Mouse (Mus musculus): Measurements from ENCODE around the gene Ncoa4. TPM values are rescaled to one million over a fixed set of nuclear protein-coding genes. Genes with fewer than 3 reads are reported as not detected.

The Ncoa4 gene
- polyA plus RNA-seq, 1 experiment from 2014 or later = 141 TPM

DNA sequence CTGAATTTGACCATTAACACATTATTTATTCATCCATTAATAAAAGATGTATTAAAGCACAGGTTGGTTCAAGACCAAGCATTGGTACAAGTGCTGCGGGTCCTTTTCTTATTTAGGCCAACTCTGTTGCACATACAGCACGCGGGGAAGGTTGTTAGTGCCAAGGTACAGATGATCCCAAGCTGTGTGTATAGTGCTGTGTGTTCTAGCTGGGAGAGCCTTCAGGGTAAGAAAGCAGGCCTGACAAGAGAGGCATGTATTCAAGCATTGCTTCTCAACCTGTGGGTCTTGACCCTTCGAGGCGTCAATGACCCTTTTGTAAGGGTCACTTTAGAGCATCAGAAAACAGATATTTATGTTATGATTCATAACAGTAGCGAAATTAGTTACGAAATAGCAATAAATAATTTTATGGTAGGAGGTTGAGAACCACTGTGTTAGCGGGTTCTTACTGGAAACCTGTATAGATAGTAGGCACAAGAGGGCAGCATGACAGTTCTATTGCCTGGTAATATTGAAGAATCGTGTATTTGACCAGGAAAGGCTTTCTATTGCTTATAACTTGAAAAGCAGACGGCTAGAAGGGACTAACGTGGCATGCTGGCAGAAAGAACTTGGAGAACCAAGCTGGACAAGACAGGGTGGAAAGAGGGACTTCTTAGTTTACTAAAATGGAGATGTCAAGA is 3.7 kb downstream of the Ncoa4 start:
- 0 out of 2 replicates have a peak, but pooled peaks cover 3% of the 10 kb centered on the region for H3K36me3 ChIP-seq (replicated peaks; ENCODE audit: insufficient read depth, low read length)
- no peak overlapping the region for H3K4me3 ChIP-seq (ENCODE audit: low read depth, low read length)
- H3K27me3 ChIP-seq (ENCODE audit: insufficient read depth, low read length) = no peaks in the 10 kb centered on the region
- H3K4me1 ChIP-seq (ENCODE audit: insufficient read depth) = peaks cover 50% of the 10 kb centered on the region
- TF ChIP-seq CTCF (IDR thresholded peaks at IDR 0.05; ENCODE audit: low read depth) (0 out of 2 replicates have a peak, but pooled peaks have one; percentile 27), EP300 (IDR thresholded peaks at IDR 0.05; ENCODE audit: low read depth) (no peak)
- DNase-seq (no peak), ATAC-seq (no peak)
- peak overlapping the region; percentile 79 for H3K4me2 ChIP-seq (ENCODE audit: low read depth, low read length)
- 78% methylated on average over 11 of the region's 11 CpGs for WGBS (ENCODE audit: insufficient replicate concordance)
- no peaks in the 10 kb centered on the region for H3K9me3 ChIP-seq (ENCODE audit: low read length)
- 0 out of 2 replicates have a peak overlapping the region, but pooled peaks have one; percentile 21 for H3K9ac ChIP-seq (replicated peaks)
- peak overlapping the region; percentile 93 for H3K27ac ChIP-seq (ENCODE audit: low read depth)

GRCm38 (mm10) chr14:32164173-32165051 is 4.7 kb downstream of the Ncoa4 start:
- no peak overlapping the region for H3K4me3 ChIP-seq (ENCODE audit: low read depth, low read length)
- no peak for DNase-seq
- 42% methylated on average over 8 of the region's 8 CpGs for WGBS (ENCODE audit: insufficient replicate concordance)
- H3K27ac ChIP-seq (ENCODE audit: low read depth) = peak overlapping the region; percentile 93
- H3K9me3 ChIP-seq (ENCODE audit: low read length) = no peaks in the 10 kb centered on the region
- H3K36me3 ChIP-seq (replicated peaks; ENCODE audit: insufficient read depth, low read length) = peaks cover 5% of the 10 kb centered on the region; the same call in 1 of the 2 replicates
- no peak for ATAC-seq
- H3K4me2 ChIP-seq (ENCODE audit: low read depth, low read length) = peak overlapping the region; percentile 79
- 0 out of 2 replicates have a peak overlapping the region, but pooled peaks have one; percentile 5 for H3K9ac ChIP-seq (replicated peaks)
- TF ChIP-seq CTCF (IDR thresholded peaks at IDR 0.05; ENCODE audit: low read depth) (no peak), EP300 (IDR thresholded peaks at IDR 0.05; ENCODE audit: low read depth) (no peak)
- H3K4me1 ChIP-seq (ENCODE audit: insufficient read depth) = peaks cover 53% of the 10 kb centered on the region
- H3K27me3 ChIP-seq (ENCODE audit: insufficient read depth, low read length) = no peaks in the 10 kb centered on the region

- WGBS (ENCODE audit: insufficient replicate concordance) = 6% methylated on average over 42 of the region's 42 CpGs
- Histone ChIP-seq H3K9me3 (ENCODE audit: low read length) (no peaks in the 10 kb centered on the region), H3K4me2 (ENCODE audit: low read depth, low read length) (peak overlapping the region; percentile 79), H3K27me3 (ENCODE audit: insufficient read depth, low read length) (no peaks in the 10 kb centered on the region), H3K27ac (ENCODE audit: low read depth) (peak overlapping the region; percentile 93), H3K4me3 (ENCODE audit: low read depth, low read length) (peak overlapping the region; percentile 60), H3K36me3 (replicated peaks; ENCODE audit: insufficient read depth, low read length) (peaks cover 12% of the 10 kb centered on the region), H3K9ac (replicated peaks) (peak overlapping the region; percentile 65), H3K4me1 (ENCODE audit: insufficient read depth) (peaks cover 62% of the 10 kb centered on the region)
- ATAC-seq = peak; percentile 84
- TF ChIP-seq EP300 (IDR thresholded peaks at IDR 0.05; ENCODE audit: low read depth) (peak; percentile 44; the same call in 1 of the 2 replicates), CTCF (IDR thresholded peaks at IDR 0.05; ENCODE audit: low read depth) (no peak)
- peak; percentile 95 for DNase-seq
Measured at GRCm38 (mm10) chr14:32165278-32166061, 5.8 kb downstream of the Ncoa4 start.

DNA sequence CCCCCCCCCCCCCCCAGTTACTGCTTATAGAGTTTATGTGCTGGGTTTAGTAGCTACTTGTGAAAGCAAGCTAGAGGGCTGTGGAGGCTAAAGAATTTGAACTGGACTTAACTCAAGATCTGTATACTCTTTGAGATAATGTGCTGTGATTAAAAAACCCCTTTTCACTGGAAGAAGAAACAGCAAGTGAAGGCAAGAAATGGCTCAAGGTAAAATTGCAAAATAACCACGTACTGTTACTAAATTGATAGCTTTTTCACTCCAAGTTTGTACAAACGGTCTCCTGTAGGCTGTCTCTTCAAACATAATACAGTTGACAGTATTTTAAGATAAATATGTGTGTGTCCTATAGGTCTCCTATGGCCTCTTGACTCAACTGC is 6.4 kb downstream of the Ncoa4 start:
- peak overlapping the region; percentile 65 for H3K9ac ChIP-seq (replicated peaks)
- DNase-seq (no peak), ATAC-seq (no peak)
- H3K4me1 ChIP-seq (ENCODE audit: insufficient read depth) = peaks cover 58% of the 10 kb centered on the region
- H3K4me3 ChIP-seq (ENCODE audit: low read depth, low read length) = peak overlapping the region; percentile 60
- H3K36me3 ChIP-seq (replicated peaks; ENCODE audit: insufficient read depth, low read length) = peaks cover 18% of the 10 kb centered on the region
- H3K4me2 ChIP-seq (ENCODE audit: low read depth, low read length) = peak overlapping the region; percentile 79
- WGBS (ENCODE audit: insufficient replicate concordance) = 17% methylated on average over 2 of the region's 2 CpGs
- peak overlapping the region; percentile 93 for H3K27ac ChIP-seq (ENCODE audit: low read depth)
- no peaks in the 10 kb centered on the region for H3K9me3 ChIP-seq (ENCODE audit: low read length)
- TF ChIP-seq EP300 (IDR thresholded peaks at IDR 0.05; ENCODE audit: low read depth) (no peak), CTCF (IDR thresholded peaks at IDR 0.05; ENCODE audit: low read depth) (no peak)
- H3K27me3 ChIP-seq (ENCODE audit: insufficient read depth, low read length) = no peaks in the 10 kb centered on the region

GRCm38 (mm10) chr14:32166840-32167239 is 7.2 kb downstream of the Ncoa4 start:
- Histone ChIP-seq H3K36me3 (replicated peaks; ENCODE audit: insufficient read depth, low read length) (peaks cover 26% of the 10 kb centered on the region), H3K4me1 (ENCODE audit: insufficient read depth) (peaks cover 50% of the 10 kb centered on the region), H3K4me3 (ENCODE audit: low read depth, low read length) (peak overlapping the region; percentile 60), H3K4me2 (ENCODE audit: low read depth, low read length) (peak overlapping the region; percentile 79), H3K9me3 (ENCODE audit: low read length) (no peaks in the 10 kb centered on the region), H3K9ac (replicated peaks) (peak overlapping the region; percentile 65), H3K27ac (ENCODE audit: low read depth) (peak overlapping the region; percentile 93), H3K27me3 (ENCODE audit: insufficient read depth, low read length) (no peaks in the 10 kb centered on the region)
- TF ChIP-seq EP300 (IDR thresholded peaks at IDR 0.05; ENCODE audit: low read depth) = no peak
- TF ChIP-seq CTCF (IDR thresholded peaks at IDR 0.05; ENCODE audit: low read depth) = no peak
- DNase-seq (no peak), ATAC-seq (no peak)
- 26% methylated on average over 1 of the region's 1 CpGs for WGBS (ENCODE audit: insufficient replicate concordance)
